Mouse (Mus musculus): ENCODE measurements at regions not wholly inside any gene's neighbourhood (a gene's known extent, or its start where the extent isn't known, plus 50 kb on each side); places are given as distances from the start of the nearest gene placed in this dataset.

GRCm38 (mm10) chr1:142403602-142404001 lies 1236.9 kb upstream of the B3galt2 start:
- peak in 1 of 2 experiments; percentile 54 for DNase-seq (ENCODE audit: low spot score in 2 of 2)

- DNase-seq (ENCODE audit: low spot score in 2 of 2): no peak
Observed at GRCm38 (mm10) chr1:142422711-142423110, 1217.8 kb upstream of the B3galt2 start.

GRCm38 (mm10) chr1:142433300-142433699 lies 1207.2 kb upstream of the B3galt2 start:
- DNase-seq (ENCODE audit: low spot score in 2 of 2): peak in 1 of 2 experiments; percentile 52

- no peak for DNase-seq (ENCODE audit: low spot score in 2 of 2)
Observed at GRCm38 (mm10) chr1:142441592-142441991, 1198.9 kb upstream of the B3galt2 start.

GRCm38 (mm10) chr1:142468235-142468634 lies 1172.2 kb upstream of the B3galt2 start:
- DNase-seq (ENCODE audit: low spot score in 2 of 2): no peak

- DNase-seq (ENCODE audit: low spot score in 2 of 2): no peak
Observed at GRCm38 (mm10) chr1:142470114-142470513, 1170.3 kb upstream of the B3galt2 start.
